Mouse (Mus musculus) heart, embryonic 16.5 days (tissue): ENCODE measurements at regions not wholly inside any gene's neighbourhood (a gene's known extent, or its start where the extent isn't known, plus 50 kb on each side); places are given as distances from the start of the nearest gene placed in this dataset.
A peak's percentile ranks its signal among the peaks of the same experiment; 100 is the strongest.

ENCODE experiments used
- ATAC-seq: fragments of 200-750 bp; cut with Nextera tagmentation; replicated peaks from 2 replicates; pipeline ENCODE4 v1.8.0; 2017; ENCODE audit warnings: moderate number of reproducible peaks; ENCODE audit not compliant: insufficient read depth, low FRiP score; ENCODE audit errors: extremely low read depth
- H3K27ac ChIP-seq: fragments of 300-500 bp; sonication (generic); 2 replicates; pipeline ENCODE4 v1.5.1; 2014; ENCODE audit warnings: mild to moderate bottlenecking, low read length, control low read depth, moderate library complexity
- H3K27me3 ChIP-seq: fragments of 300-500 bp; sonication (generic); 2 replicates; pipeline ENCODE4 v1.6.1; 2014; ENCODE audit warnings: low read length, mixed read lengths; ENCODE audit not compliant: control insufficient read depth, insufficient read depth
- H3K36me3 ChIP-seq: fragments of 300-500 bp; sonication (generic); 2 replicates; pipeline ENCODE4 v1.6.1; 2014; ENCODE audit not compliant: control insufficient read depth, insufficient read depth
- H3K4me1 ChIP-seq: fragments of 300-500 bp; sonication (generic); 2 replicates; pipeline ENCODE4 v1.6.1; 2014; ENCODE audit warnings: low read length, mixed read lengths; ENCODE audit not compliant: control insufficient read depth, insufficient read depth
- H3K4me2 ChIP-seq: fragments of 300-500 bp; sonication (generic); 2 replicates; pipeline ENCODE4 v1.6.1; 2014; ENCODE audit warnings: low read depth, mild to moderate bottlenecking, control low read depth, low read length
- H3K4me3 ChIP-seq: fragments of 300-500 bp; sonication (generic); 2 replicates; pipeline ENCODE4 v1.5.1; 2014; ENCODE audit warnings: mild to moderate bottlenecking, control low read depth, low read length
- H3K9ac ChIP-seq: fragments of 300-500 bp; sonication (generic); 2 replicates; pipeline ENCODE4 v1.6.1; 2014; ENCODE audit warnings: low read length, control low read depth
- H3K9me3 ChIP-seq: fragments of 300-500 bp; sonication (generic); replicated peaks from 2 replicates; pipeline ENCODE4 v1.6.1; 2016; ENCODE audit warnings: low read length; ENCODE audit not compliant: control insufficient read depth
- WGBS: fragments of 180-500 bp; shearing (Covaris S2); extraction: QIAGEN DNeasy Blood & Tissue Kit; methylation state at CpG from one replicate; pipeline ENCODE4 v1.1.7; 2014; 5-methylcytosine and 5-hydroxymethylcytosine counted together

DNA sequence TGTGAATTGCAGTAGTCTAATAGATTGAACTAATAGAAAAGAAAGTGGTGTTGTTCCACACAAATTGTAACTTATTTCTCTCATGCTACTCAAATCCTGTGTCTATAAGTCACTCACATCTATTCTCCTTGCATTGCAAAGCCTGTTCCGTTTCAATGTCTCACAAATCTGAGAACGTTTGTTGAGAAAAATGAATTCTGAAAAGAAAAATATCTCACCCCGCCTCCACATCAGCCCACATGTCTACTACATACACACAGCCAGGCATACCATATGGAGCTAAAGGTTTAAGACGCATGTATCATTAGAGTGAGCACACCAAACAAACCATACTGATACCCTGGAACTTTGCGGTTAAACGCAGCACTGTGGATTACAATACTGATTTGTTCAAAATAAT lies 258.0 kb downstream of the Zpld1 start:
- ATAC-seq, result no peak

DNA sequence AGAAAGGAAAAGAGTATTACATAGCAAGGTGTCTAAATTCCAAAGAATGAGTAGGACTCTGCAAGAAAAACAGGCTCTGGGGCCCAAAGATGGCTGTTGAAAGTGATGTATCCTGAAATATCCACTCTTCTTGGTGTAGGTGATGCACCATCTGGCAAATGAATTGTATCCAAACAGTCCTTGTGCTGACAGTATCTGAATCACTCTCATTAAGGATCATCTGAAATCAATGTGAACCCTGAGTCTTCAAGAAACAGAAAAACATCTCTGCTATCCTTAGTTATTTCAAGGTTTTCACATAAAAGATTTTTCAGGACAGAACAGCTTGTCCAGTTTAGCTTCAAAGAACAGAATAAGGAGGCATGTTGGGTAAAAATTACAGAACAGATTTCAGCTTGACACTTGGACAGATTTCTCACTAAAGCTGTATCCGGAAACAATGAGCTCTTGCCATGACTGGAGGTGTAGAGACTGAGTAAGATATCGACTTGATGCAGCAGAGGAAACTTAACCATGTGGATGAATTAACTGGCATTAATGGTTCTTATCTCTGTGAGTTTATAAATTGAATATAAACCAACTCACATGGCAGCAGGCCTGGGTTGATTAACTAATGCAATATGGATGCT lies 296.0 kb downstream of the Zpld1 start:
- ATAC-seq, result no peak
- no peaks in the 10 kb centered on the region for H3K27me3 ChIP-seq
- no peak overlapping the region for H3K4me3 ChIP-seq
- H3K36me3 ChIP-seq, result no peaks in the 10 kb centered on the region
- no peak overlapping the region for H3K9ac ChIP-seq
- no peak overlapping the region for H3K4me2 ChIP-seq
- no peaks in the 10 kb centered on the region for H3K4me1 ChIP-seq
- 76% methylated on average over 2 of the region's 2 CpGs for WGBS
- no peaks in the 10 kb centered on the region for H3K9me3 ChIP-seq
- H3K27ac ChIP-seq, result no peak overlapping the region

More for the DNA sequence above, 258.0 kb downstream of the Zpld1 start:
- H3K27me3 ChIP-seq, result no peaks in the 10 kb centered on the region
- no peak overlapping the region for H3K4me3 ChIP-seq
- no peak overlapping the region for H3K9ac ChIP-seq
- H3K36me3 ChIP-seq, result no peaks in the 10 kb centered on the region
- H3K27ac ChIP-seq, result no peak overlapping the region
- no peaks in the 10 kb centered on the region for H3K9me3 ChIP-seq
- no peak overlapping the region for H3K4me2 ChIP-seq
- WGBS, result 85% methylated on average over 6 of the region's 6 CpGs
- H3K4me1 ChIP-seq, result no peaks in the 10 kb centered on the region

DNA sequence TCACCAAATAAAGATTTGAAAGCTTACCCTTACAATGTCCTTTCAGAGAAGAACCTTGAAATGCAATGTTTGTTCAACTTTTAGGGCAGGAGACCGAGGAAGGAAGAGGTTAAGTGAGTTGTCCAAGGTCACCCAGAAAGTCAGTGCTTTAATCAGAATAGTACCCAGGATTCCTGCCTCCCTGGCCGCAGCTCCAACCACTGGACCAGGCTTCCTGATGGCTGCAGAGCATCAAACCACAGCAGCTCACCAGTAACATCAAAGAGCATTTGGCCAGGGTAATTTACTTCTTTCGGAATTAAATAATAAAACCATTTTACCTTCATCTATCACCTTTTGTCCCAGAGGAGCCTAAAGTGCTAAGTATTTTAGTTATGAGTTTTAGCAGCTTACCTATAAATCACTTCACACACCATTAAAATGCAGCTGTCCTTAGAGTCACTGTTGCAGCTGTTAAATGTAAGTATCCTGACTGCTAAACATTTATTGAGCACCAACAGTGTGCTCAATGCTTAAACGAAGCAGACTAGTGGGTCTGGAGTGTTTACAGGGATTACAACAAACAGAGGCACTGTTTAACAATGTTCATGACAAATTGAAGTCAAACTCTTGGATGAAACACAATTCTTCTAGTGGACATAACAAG lies 306.1 kb downstream of the Zpld1 start:
- no peaks in the 10 kb centered on the region for H3K36me3 ChIP-seq
- WGBS, result 51% methylated on average over 4 of the region's 4 CpGs
- no peaks in the 10 kb centered on the region for H3K27me3 ChIP-seq
- no peak overlapping the region for H3K27ac ChIP-seq
- H3K9me3 ChIP-seq, result no peaks in the 10 kb centered on the region
- H3K4me1 ChIP-seq, result no peaks in the 10 kb centered on the region
- H3K9ac ChIP-seq, result no peak overlapping the region
- no peak overlapping the region for H3K4me3 ChIP-seq
- H3K4me2 ChIP-seq, result no peak overlapping the region
- ATAC-seq, result no peak

DNA sequence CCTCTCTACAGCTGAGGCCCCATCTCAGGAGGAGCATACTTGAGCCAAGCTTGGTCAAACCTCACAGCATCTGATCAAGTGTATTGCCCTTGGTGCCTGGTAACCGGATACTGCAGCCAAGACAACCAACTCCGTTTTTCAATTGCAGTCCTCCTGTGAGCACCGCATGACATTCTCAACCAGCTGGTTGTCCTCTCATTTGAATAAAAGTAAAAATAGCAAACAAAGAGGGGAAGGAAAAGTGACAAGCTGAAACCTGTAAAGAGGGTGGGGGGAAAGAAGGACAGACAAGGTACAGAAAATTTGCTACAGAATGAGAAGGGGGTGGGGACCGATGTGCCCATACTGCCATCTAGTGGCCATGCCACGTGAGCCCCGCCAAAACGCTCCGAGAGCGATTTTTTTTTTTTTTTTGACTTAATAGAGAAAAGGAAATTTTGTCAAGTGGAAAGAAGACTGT lies 314.0 kb downstream of the Zpld1 start:
- ATAC-seq, result no peak
- H3K9me3 ChIP-seq, result no peaks in the 10 kb centered on the region
- no peak overlapping the region for H3K27ac ChIP-seq
- no peaks in the 10 kb centered on the region for H3K36me3 ChIP-seq
- H3K4me1 ChIP-seq, result no peaks in the 10 kb centered on the region
- H3K27me3 ChIP-seq, result no peaks in the 10 kb centered on the region
- no peak overlapping the region for H3K9ac ChIP-seq
- H3K4me2 ChIP-seq, result peak overlapping the region; percentile 56
- H3K4me3 ChIP-seq, result peak overlapping the region; percentile 25
- 4% methylated on average over 9 of the region's 9 CpGs for WGBS

DNA sequence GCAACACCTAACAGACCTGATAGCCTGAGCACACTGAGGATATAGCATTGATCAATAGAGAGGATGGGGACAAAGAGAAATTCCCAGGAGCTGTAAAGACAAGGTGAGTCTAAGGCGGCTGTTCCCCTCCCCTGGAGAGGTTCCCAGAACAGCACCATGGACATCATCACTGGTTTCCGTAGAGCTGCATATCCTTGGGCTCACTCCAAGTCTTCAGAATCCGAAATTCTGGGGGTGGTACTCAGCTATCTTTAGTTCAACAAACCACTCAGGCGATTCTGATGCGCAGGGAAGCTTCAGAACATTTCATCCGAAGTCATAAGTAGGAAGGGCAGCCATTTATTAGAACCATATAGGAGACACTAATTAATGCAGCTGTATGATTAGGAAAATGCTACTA lies 327.4 kb downstream of the Zpld1 start:
- H3K4me2 ChIP-seq, result no peak overlapping the region
- no peaks in the 10 kb centered on the region for H3K4me1 ChIP-seq
- no peak overlapping the region for H3K27ac ChIP-seq
- H3K9ac ChIP-seq, result no peak overlapping the region
- ATAC-seq, result no peak
- H3K27me3 ChIP-seq, result no peaks in the 10 kb centered on the region
- 67% methylated on average over 6 of the region's 6 CpGs for WGBS
- H3K4me3 ChIP-seq, result no peak overlapping the region
- no peaks in the 10 kb centered on the region for H3K9me3 ChIP-seq
- H3K36me3 ChIP-seq, result no peaks in the 10 kb centered on the region

DNA sequence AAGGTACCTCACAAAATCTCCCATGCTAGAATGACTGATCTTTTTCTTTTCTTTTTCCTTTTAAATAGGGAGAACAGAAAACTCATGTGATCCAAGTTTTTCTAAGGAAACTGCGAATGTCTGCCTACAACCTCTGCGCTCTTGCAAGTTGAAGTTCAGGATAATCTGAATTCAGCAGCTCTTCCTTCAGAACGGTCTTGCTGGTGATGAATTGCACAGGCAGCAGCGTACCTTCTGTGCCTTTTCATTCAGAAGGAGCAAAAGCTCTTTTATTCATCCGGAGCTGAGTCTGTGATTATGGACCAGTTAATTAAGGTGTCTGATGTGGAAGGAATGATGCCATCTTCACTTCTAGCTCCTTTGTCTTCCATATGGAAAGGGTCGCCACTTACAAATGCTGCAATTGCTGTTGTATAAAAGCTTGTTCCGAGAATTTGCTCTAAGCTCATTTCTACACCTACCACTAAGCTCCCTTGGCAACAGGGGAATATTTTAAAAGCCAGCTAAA lies 353.9 kb downstream of the Zpld1 start:
- no peaks in the 10 kb centered on the region for H3K27me3 ChIP-seq
- 82% methylated on average over 7 of the region's 7 CpGs for WGBS
- H3K9me3 ChIP-seq, result no peaks in the 10 kb centered on the region
- no peak overlapping the region for H3K4me2 ChIP-seq
- no peak overlapping the region for H3K9ac ChIP-seq
- ATAC-seq, result no peak
- no peaks in the 10 kb centered on the region for H3K36me3 ChIP-seq
- H3K27ac ChIP-seq, result no peak overlapping the region
- H3K4me3 ChIP-seq, result no peak overlapping the region
- no peaks in the 10 kb centered on the region for H3K4me1 ChIP-seq

DNA sequence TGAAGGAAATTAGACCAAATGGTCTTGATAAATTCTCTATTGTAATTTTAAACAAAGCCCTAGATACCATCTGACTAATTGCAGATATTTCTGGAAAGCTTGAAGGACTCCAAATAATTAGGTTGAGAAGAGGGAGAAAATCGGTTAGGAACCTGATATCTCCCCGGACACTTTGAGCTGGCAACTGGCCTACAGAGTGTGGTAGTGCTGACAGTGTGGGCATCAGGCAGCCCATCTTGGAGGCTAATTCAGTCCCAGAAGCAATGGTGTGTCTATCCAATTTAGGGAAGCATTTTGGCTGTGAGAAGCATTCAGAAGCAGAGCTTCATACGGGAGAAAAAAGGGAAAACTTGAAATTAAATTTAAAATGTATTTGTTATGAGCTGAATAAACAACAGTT lies 369.5 kb downstream of the Zpld1 start:
- Histone ChIP-seq H3K4me3 (no peak overlapping the region), H3K9me3 (peaks cover 3% of the 10 kb centered on the region; the same call in 1 of the 2 replicates), H3K27ac (no peak overlapping the region), H3K36me3 (no peaks in the 10 kb centered on the region), H3K4me2 (no peak overlapping the region), H3K27me3 (no peaks in the 10 kb centered on the region), H3K9ac (no peak overlapping the region), H3K4me1 (no peaks in the 10 kb centered on the region)
- no peak for ATAC-seq
- WGBS, result 71% methylated on average over 3 of the region's 3 CpGs

DNA sequence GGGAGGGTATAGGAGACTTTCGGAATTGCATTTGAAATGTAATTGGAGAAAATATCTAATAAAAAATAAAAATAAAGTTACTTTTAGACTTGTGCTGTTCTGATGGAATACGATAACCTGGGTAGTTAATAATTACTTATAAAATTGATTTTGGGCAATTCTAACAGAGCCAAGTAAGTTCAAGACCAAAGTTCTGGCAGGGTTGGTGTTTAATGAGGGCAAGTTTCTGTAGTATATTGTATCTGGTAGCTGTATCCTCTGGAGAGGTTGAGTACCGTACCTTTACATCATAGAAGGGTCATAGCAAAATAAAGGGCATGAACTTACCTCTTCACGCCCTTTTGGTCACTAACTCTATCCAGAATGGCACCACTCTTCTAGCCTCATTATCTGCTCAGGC lies 394.9 kb downstream of the Zpld1 start:
- Histone ChIP-seq H3K4me2 (no peak overlapping the region), H3K4me1 (no peaks in the 10 kb centered on the region), H3K36me3 (no peaks in the 10 kb centered on the region), H3K27ac (no peak overlapping the region), H3K9me3 (no peaks in the 10 kb centered on the region), H3K27me3 (no peaks in the 10 kb centered on the region), H3K9ac (no peak overlapping the region), H3K4me3 (no peak overlapping the region)
- no peak for ATAC-seq
- WGBS, result 88% methylated on average over 4 of the region's 4 CpGs

DNA sequence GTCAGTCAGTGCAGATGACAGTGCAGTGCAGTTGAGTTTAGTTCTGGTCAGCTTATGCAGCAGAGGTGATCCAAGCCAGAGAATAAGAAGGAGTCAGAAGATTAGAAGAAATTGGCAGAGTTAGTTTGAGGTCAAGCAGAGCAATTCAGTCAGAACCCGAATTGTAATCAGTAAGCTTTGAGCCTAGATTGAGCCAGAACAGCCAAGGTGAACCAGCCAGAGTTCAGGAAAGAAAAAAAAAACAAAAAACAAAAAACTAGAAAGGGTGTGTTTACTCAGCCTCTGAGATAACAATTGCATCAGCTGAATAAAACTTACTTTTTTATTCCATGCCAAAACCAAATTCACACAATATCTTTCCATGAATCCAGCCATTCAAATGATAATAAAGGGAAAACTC lies 396.3 kb downstream of the Zpld1 start:
- Histone ChIP-seq H3K27ac (no peak overlapping the region), H3K36me3 (no peaks in the 10 kb centered on the region), H3K9me3 (no peaks in the 10 kb centered on the region), H3K9ac (no peak overlapping the region), H3K4me1 (no peaks in the 10 kb centered on the region), H3K4me2 (no peak overlapping the region), H3K4me3 (no peak overlapping the region), H3K27me3 (no peaks in the 10 kb centered on the region)
- 67% methylated on average over 1 of the region's 1 CpGs for WGBS
- ATAC-seq, result no peak
